Mouse (Mus musculus): Measurements from ENCODE around the gene Pagr1b. TPM values are rescaled to one million over a fixed set of nuclear protein-coding genes. Genes with fewer than 3 reads are reported as not detected.

Gene Pagr1b
- polyA plus RNA-seq, 1 experiment from 2014 or later, result 0.75 TPM

DNA sequence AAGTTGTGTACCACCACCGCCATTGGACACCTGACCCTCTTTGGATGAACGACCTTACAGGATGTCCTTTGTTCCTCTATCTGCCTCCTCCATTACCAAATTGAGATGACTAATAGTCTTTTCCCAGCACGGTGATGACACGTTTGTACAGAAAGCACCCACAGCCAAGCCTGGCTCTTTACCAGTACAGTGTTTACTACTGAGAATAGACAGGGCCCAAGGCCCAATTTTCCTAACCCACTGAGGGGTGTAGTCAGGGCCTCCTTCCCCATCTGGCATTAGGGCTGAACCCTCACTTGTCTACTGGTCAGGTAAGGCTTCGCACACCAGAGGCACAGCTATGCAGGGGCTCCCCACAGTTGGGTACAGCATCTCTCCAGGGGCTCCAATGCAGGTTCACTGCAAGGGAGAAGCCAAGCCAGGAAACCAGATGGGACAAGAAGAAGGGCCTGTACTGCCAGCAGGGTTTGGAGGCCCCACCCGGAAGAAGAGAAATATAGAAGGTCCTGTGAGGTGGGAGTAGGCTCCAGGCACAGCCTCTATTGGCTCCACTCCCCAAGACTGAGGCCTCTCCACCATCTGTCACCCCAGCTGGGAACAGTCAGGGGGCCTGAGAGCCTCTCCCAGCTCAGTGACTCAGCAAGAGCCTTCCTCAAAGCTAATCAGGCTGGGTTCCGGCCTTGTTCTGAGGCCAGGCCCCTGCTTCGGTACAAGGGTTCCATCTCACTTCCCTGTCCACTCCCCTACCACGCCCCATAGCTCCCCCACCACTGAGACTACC, 7.9 kb downstream of the Pagr1b start:
- ATAC-seq (replicated peaks; ENCODE audit: extremely low read depth, insufficient read depth, low FRiP score), result peak; percentile 80
- WGBS, result 31% methylated on average over 9 of the region's 9 CpGs
- H3K9ac ChIP-seq (ENCODE audit: low read length), result peak overlapping the region; percentile 36; the same call in 1 of the 2 replicates

DNA sequence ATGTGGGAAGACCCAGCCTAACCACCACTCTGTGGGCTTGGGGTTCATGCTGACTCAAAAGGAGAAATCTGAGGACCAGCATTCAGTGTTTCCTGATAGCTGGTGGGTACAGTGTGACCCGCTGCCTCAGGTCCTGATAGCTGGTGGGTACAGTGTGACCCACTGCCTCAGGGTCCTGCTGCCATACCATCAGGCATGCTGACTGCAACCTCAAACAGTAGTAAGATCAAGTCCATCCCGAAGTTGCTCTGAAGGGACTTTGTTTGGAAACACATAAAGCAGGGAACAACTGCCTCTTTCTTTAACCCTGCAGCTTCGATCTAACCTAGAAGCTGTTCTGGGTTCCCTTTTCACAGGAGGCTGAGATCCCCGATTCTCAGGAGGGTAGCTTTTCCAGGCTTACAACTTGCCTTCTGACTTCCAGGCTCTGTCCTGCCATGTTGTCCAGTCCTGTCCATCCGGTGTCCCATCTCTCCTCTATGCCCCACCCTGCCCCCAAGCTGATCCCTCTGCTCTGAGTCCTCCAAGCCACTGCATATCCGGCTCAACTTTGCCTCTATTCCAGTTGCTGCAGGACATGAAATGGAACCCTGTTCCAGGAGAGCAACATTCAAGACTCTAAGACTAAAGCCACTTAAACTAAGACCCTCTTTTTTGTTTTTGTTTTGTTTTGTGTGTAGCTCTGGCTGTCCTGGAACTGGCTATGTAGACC, 8.8 kb downstream of the Pagr1b start:
- H3K9ac ChIP-seq (ENCODE audit: low read length), result no peak overlapping the region
- peaks cover 14% of the 10 kb centered on the region; the same call in 1 of the 2 replicates for H3K4me1 ChIP-seq (ENCODE audit: control insufficient read depth, insufficient read depth, low read length)
- no peaks in the 10 kb centered on the region for H3K27me3 ChIP-seq (ENCODE audit: control insufficient read depth, insufficient read depth, low read length)
- no peak overlapping the region for H3K4me3 ChIP-seq (ENCODE audit: low read length)
- 81% methylated on average over 6 of the region's 6 CpGs for WGBS
- H3K36me3 ChIP-seq (ENCODE audit: control insufficient read depth, insufficient read depth), result no peaks in the 10 kb centered on the region
- ATAC-seq (replicated peaks; ENCODE audit: extremely low read depth, insufficient read depth, low FRiP score), result no peak
- no peak overlapping the region for H3K27ac ChIP-seq (ENCODE audit: low read length)
- H3K4me2 ChIP-seq (ENCODE audit: low read depth, low read length), result no peak overlapping the region
- H3K9me3 ChIP-seq (replicated peaks; ENCODE audit: control insufficient read depth, low read length), result no peaks in the 10 kb centered on the region

More for the DNA sequence above, 7.9 kb downstream of the Pagr1b start:
- H3K27ac ChIP-seq (ENCODE audit: low read length), result peak overlapping the region; percentile 74
- no peak overlapping the region for H3K4me2 ChIP-seq (ENCODE audit: low read depth, low read length)
- H3K4me1 ChIP-seq (ENCODE audit: control insufficient read depth, insufficient read depth, low read length), result peaks cover 17% of the 10 kb centered on the region
- H3K4me3 ChIP-seq (ENCODE audit: low read length), result no peak overlapping the region
- no peaks in the 10 kb centered on the region for H3K9me3 ChIP-seq (replicated peaks; ENCODE audit: control insufficient read depth, low read length)
- peaks cover 3% of the 10 kb centered on the region; the same call in 1 of the 2 replicates for H3K36me3 ChIP-seq (ENCODE audit: control insufficient read depth, insufficient read depth)
- H3K27me3 ChIP-seq (ENCODE audit: control insufficient read depth, insufficient read depth, low read length), result no peaks in the 10 kb centered on the region

DNA sequence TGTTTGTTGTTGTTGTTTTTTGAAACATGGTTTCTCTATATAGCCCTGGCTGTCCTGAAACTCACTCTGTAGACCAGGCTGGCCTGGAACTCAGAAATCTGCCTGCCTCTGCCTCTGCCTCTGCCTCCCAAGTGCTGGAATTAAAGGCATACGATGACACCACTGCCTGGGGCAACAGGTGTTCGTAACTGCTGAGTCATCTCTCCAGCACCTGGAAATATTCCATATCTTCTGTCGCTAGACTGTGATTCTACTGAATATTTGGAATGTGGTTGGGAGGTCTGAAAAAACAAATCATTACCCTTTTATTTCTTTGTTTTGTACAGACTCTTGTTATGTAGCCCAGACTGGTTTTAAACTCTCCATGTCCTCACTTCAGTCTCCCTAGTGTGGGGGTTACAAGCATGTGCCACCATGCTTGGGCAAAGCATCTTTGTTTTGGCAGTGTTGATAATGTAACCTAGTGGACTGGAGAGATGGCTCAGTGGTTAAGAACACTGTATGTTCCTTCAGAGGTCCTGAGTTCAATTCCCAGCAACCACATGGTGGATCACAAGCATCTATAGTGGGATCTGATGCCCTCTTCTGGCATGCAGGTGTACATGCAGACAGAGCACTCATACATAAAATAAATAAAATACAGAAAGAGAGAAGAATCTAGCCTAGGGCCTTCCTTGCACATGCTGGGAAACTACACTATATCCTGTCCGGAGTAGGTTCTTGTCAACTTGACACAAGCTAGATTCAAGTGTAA, 12.0 kb downstream of the Pagr1b start:
- no peak for ATAC-seq (replicated peaks; ENCODE audit: extremely low read depth, insufficient read depth, low FRiP score)
- no peak overlapping the region for H3K4me2 ChIP-seq (ENCODE audit: low read depth, low read length)
- peaks cover 14% of the 10 kb centered on the region; the same call in 1 of the 2 replicates for H3K4me1 ChIP-seq (ENCODE audit: control insufficient read depth, insufficient read depth, low read length)
- no peak overlapping the region for H3K4me3 ChIP-seq (ENCODE audit: low read length)
- no peaks in the 10 kb centered on the region for H3K9me3 ChIP-seq (replicated peaks; ENCODE audit: control insufficient read depth, low read length)
- H3K27me3 ChIP-seq (ENCODE audit: control insufficient read depth, insufficient read depth, low read length), result no peaks in the 10 kb centered on the region
- no peak overlapping the region for H3K27ac ChIP-seq (ENCODE audit: low read length)
- no peak overlapping the region for H3K9ac ChIP-seq (ENCODE audit: low read length)
- WGBS, result 76% methylated on average over 4 of the region's 4 CpGs
- no peaks in the 10 kb centered on the region for H3K36me3 ChIP-seq (ENCODE audit: control insufficient read depth, insufficient read depth)

DNA sequence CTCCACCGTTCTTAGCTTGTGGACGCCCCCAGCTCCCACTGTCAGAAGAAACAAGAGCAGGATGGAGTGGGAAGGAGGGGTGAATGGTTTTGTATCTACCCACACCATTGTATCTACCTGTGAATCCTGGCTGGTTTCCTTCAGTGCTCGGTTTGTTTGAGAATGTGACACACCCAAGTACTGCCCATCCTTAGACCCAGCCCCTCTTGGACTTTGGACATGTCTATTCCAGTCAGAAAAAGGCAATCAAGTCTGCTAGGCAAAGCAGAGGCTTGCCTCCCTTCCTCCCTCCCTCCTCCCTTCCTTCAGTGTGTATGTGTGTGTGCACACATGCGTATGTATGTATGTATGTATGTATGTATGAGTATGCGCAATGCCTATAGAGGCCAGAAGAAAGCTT, 12.7 kb downstream of the Pagr1b start:
- H3K9ac ChIP-seq (ENCODE audit: low read length), result no peak overlapping the region
- H3K27me3 ChIP-seq (ENCODE audit: control insufficient read depth, insufficient read depth, low read length), result no peaks in the 10 kb centered on the region
- ATAC-seq (replicated peaks; ENCODE audit: extremely low read depth, insufficient read depth, low FRiP score), result no peak
- H3K4me3 ChIP-seq (ENCODE audit: low read length), result no peak overlapping the region
- peaks cover 10% of the 10 kb centered on the region; the same call in 1 of the 2 replicates for H3K4me1 ChIP-seq (ENCODE audit: control insufficient read depth, insufficient read depth, low read length)
- no peaks in the 10 kb centered on the region for H3K9me3 ChIP-seq (replicated peaks; ENCODE audit: control insufficient read depth, low read length)
- 89% methylated on average over 5 of the region's 5 CpGs for WGBS
- H3K36me3 ChIP-seq (ENCODE audit: control insufficient read depth, insufficient read depth), result no peaks in the 10 kb centered on the region
- no peak overlapping the region for H3K4me2 ChIP-seq (ENCODE audit: low read depth, low read length)
- no peak overlapping the region for H3K27ac ChIP-seq (ENCODE audit: low read length)

DNA sequence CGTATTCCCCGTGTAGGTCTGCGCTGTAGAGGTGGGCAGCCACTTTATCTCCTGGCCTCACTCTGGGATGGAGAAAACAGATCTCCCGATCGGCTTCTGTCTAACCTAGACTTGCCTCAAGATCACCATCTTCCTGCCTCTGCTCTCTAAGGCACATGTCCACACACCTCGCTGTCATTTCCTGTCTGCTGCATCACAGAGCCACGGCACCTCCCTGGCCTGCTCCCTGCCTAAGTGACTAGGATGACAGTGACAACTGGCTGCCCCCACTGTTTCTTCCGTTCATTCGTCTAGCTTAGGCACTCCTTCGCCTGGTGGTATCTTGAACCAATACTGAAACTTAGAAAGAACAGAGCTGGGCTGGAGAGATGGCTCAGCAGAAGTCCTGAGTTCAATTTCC, 16.7 kb downstream of the Pagr1b start:
- no peak overlapping the region for H3K9ac ChIP-seq (ENCODE audit: low read length)
- H3K4me3 ChIP-seq (ENCODE audit: low read length), result no peak overlapping the region
- WGBS, result 70% methylated on average over 10 of the region's 10 CpGs
- 0 out of 2 replicates have a peak, but pooled peaks cover 3% of the 10 kb centered on the region for H3K9me3 ChIP-seq (replicated peaks; ENCODE audit: control insufficient read depth, low read length)
- peaks cover 17% of the 10 kb centered on the region for H3K36me3 ChIP-seq (ENCODE audit: control insufficient read depth, insufficient read depth)
- ATAC-seq (replicated peaks; ENCODE audit: extremely low read depth, insufficient read depth, low FRiP score), result no peak
- H3K27me3 ChIP-seq (ENCODE audit: control insufficient read depth, insufficient read depth, low read length), result no peaks in the 10 kb centered on the region
- no peak overlapping the region for H3K27ac ChIP-seq (ENCODE audit: low read length)
- H3K4me2 ChIP-seq (ENCODE audit: low read depth, low read length), result no peak overlapping the region
- no peaks in the 10 kb centered on the region for H3K4me1 ChIP-seq (ENCODE audit: control insufficient read depth, insufficient read depth, low read length)

DNA sequence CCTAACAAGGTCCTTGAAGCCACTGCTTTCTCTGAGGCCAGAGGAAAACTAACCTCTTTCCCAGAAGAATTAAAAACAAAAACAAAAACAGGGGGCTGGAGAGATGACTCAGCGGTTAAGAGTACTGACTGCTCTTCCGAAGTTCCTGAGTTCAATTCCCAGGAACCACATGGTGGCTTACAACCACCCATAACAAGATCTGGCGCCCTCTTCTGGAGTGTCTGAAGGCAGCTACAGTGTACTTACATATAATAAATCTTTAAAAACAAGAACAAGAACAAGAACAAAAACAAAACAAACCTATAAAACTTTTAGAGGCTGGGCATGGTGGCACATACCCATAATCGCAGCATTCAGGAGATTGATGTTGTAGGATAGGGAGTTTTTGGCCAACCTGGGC, 19.8 kb downstream of the Pagr1b start:
- peaks cover 17% of the 10 kb centered on the region for H3K36me3 ChIP-seq (ENCODE audit: control insufficient read depth, insufficient read depth)
- ATAC-seq (replicated peaks; ENCODE audit: extremely low read depth, insufficient read depth, low FRiP score), result no peak
- no peak overlapping the region for H3K27ac ChIP-seq (ENCODE audit: low read length)
- H3K4me3 ChIP-seq (ENCODE audit: low read length), result no peak overlapping the region
- WGBS, result 79% methylated on average over 4 of the region's 4 CpGs
- H3K4me2 ChIP-seq (ENCODE audit: low read depth, low read length), result no peak overlapping the region
- no peaks in the 10 kb centered on the region for H3K27me3 ChIP-seq (ENCODE audit: control insufficient read depth, insufficient read depth, low read length)
- H3K9me3 ChIP-seq (replicated peaks; ENCODE audit: control insufficient read depth, low read length), result 0 out of 2 replicates have a peak, but pooled peaks cover 3% of the 10 kb centered on the region
- H3K4me1 ChIP-seq (ENCODE audit: control insufficient read depth, insufficient read depth, low read length), result no peaks in the 10 kb centered on the region
- no peak overlapping the region for H3K9ac ChIP-seq (ENCODE audit: low read length)

DNA sequence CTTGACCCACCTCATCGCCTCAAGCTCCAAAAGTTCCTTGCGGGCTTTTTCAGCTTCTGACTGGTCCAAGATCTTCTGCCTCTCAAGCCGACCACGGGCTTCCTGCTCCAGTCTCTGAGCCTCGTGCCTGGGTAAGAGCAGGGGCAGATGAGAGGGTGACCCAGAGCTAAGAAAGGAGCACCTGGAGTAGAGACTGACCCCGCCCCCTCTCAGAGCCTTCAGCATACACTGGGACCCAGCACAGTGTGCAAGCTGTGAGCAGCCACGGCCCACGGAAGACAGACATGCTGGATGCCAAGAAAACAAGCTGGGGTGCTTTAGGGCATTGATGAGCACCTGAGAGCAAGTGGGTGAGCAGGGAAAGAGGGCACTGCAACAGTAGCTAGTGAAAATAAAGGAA, 27.5 kb downstream of the Pagr1b start:
- Histone ChIP-seq H3K9me3 (replicated peaks; ENCODE audit: control insufficient read depth, low read length) (no peaks in the 10 kb centered on the region), H3K4me2 (ENCODE audit: low read depth, low read length) (no peak overlapping the region), H3K27ac (ENCODE audit: low read length) (no peak overlapping the region), H3K4me3 (ENCODE audit: low read length) (no peak overlapping the region), H3K36me3 (ENCODE audit: control insufficient read depth, insufficient read depth) (no peaks in the 10 kb centered on the region), H3K9ac (ENCODE audit: low read length) (no peak overlapping the region), H3K4me1 (ENCODE audit: control insufficient read depth, insufficient read depth, low read length) (no peaks in the 10 kb centered on the region; the same call in 1 of the 2 replicates), H3K27me3 (ENCODE audit: control insufficient read depth, insufficient read depth, low read length) (no peaks in the 10 kb centered on the region)
- WGBS, result 71% methylated on average over 8 of the region's 8 CpGs
- ATAC-seq (replicated peaks; ENCODE audit: extremely low read depth, insufficient read depth, low FRiP score), result no peak

DNA sequence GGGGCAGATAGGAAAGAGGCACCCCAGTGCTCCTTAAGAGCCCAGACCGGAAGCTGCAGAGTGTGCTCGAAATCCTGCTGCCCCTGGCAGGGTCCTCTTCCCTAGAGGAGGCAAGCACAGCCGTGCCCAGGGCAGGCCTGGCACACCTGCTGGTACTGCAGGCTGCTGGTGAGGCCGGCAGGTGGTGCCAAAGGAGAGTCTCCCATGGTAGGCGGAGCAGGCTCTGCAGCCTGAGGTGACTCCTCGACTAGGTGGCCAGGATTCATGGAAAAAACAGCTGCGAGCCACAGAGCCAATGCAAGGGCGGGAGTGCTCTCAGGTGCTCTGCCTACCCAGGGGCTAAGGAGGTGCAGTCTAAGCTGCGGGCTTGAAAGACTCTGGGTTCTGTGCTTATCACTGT, 30.0 kb downstream of the Pagr1b start:
- no peak overlapping the region for H3K4me3 ChIP-seq (ENCODE audit: low read length)
- no peak for ATAC-seq (replicated peaks; ENCODE audit: extremely low read depth, insufficient read depth, low FRiP score)

More for the DNA sequence above, 30.0 kb downstream of the Pagr1b start:
- no peak overlapping the region for H3K9ac ChIP-seq (ENCODE audit: low read length)
- no peaks in the 10 kb centered on the region for H3K9me3 ChIP-seq (replicated peaks; ENCODE audit: control insufficient read depth, low read length)
- H3K27ac ChIP-seq (ENCODE audit: low read length), result no peak overlapping the region
- H3K27me3 ChIP-seq (ENCODE audit: control insufficient read depth, insufficient read depth, low read length), result no peaks in the 10 kb centered on the region
- WGBS, result 42% methylated on average over 9 of the region's 9 CpGs
- H3K4me1 ChIP-seq (ENCODE audit: control insufficient read depth, insufficient read depth, low read length), result no peaks in the 10 kb centered on the region; the same call in 1 of the 2 replicates
- H3K4me2 ChIP-seq (ENCODE audit: low read depth, low read length), result no peak overlapping the region
- no peaks in the 10 kb centered on the region for H3K36me3 ChIP-seq (ENCODE audit: control insufficient read depth, insufficient read depth)

Measured in heart, embryonic 16.5 days (tissue).